Mouse (Mus musculus) heart, embryonic 10.5 days (tissue): ENCODE measurements around the gene Strip2. TPM values are rescaled to one million over a fixed set of nuclear protein-coding genes. Genes with fewer than 3 reads are reported as not detected.
A peak's percentile ranks its signal among the peaks of the same experiment; 100 is the strongest.

ENCODE experiments used
- DNase-seq: peaks from one replicate; pipeline ENCODE4 v3.0.0-alpha.2; 2017; ENCODE audit warnings: low spot score
- H3K27ac ChIP-seq: fragments of 300-500 bp; sonication (generic); 2 replicates; pipeline ENCODE4 v1.5.1; 2016; ENCODE audit warnings: mild to moderate bottlenecking
- H3K27me3 ChIP-seq: fragments of 300-500 bp; sonication (generic); 2 replicates; pipeline ENCODE4 v1.6.1; 2016; ENCODE audit warnings: mild to moderate bottlenecking; ENCODE audit not compliant: poor library complexity, insufficient read depth, severe bottlenecking
- H3K36me3 ChIP-seq: fragments of 300-500 bp; sonication (generic); 2 replicates; pipeline ENCODE4 v1.6.1; 2016; ENCODE audit warnings: mild to moderate bottlenecking, moderate library complexity
- H3K4me1 ChIP-seq: fragments of 300-500 bp; sonication (generic); 2 replicates; pipeline ENCODE4 v1.6.1; 2016; ENCODE audit warnings: mild to moderate bottlenecking
- H3K4me3 ChIP-seq: fragments of 300-500 bp; sonication (generic); 2 replicates; pipeline ENCODE4 v1.5.1; 2016; ENCODE audit warnings: mild to moderate bottlenecking, moderate library complexity
- H3K9me3 ChIP-seq: fragments of 300-500 bp; sonication (generic); 2 replicates; pipeline ENCODE4 v1.6.1; 2016; ENCODE audit warnings: mild to moderate bottlenecking, moderate library complexity
- WGBS: fragments of 180-500 bp; shearing (Covaris S2); methylation state at CpG from one replicate; pipeline ENCODE4 v1.1.7; 2016; 5-methylcytosine and 5-hydroxymethylcytosine counted together
- microRNA-seq: library from miRNA; unstranded; fragments of <30 nt; microRNA quantifications from one replicate; pipeline ENCODE4, GENCODE M21; 2017
- polyA plus RNA-seq: library from polyadenylated mRNA; unstranded; fragments of >200 nt; fragmentation: Nextera tagmentation; extraction: Ambion mirVana; gene quantifications from 2 replicates; pipeline ENCODE4 v1.2.1, GENCODE M21; 2016

Strip2 gene
- polyA plus RNA-seq, 1 experiment from 2014 or later, result 7.3 TPM

GRCm38 (mm10) chr6:29985058-29985498, 68.3 kb downstream of the Strip2 start:
- Histone ChIP-seq H3K9me3 (no peaks in the 10 kb centered on the region), H3K27ac (peak overlapping the region; percentile 82), H3K36me3 (no peaks in the 10 kb centered on the region), H3K27me3 (peaks cover 16% of the 10 kb centered on the region; the same call in 1 of the 2 replicates), H3K4me1 (no peaks in the 10 kb centered on the region), H3K4me3 (peak overlapping the region; percentile 67)
- DNase-seq, result peak; percentile 94
- WGBS, result under 1% methylated on average over 37 of the region's 37 CpGs

DNA sequence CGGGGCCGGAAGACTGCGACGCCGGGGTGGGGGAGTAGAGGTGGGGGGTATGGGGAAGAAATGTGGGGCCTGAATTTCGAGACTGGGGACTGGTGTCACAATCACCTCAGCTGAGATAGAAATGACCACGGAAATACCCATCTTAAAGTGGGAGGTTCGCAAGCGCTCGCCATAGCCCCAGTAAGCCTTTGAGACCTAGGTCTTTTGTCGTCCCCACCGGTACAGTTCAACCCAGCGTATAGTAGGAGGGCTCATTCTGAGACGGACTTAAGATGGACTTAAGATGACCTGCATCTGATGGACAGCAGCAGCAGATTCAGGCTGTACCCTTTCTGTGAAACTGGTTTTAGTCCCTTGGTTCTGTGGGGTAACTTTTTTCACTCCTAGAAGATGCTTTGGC, 68.7 kb downstream of the Strip2 start:
- Histone ChIP-seq H3K9me3 (no peaks in the 10 kb centered on the region), H3K4me1 (no peaks in the 10 kb centered on the region), H3K27ac (peak overlapping the region; percentile 82), H3K36me3 (no peaks in the 10 kb centered on the region), H3K27me3 (peaks cover 16% of the 10 kb centered on the region; the same call in 1 of the 2 replicates), H3K4me3 (peak overlapping the region; percentile 67)
- WGBS, result 1% methylated on average over 14 of the region's 14 CpGs
- no peak for DNase-seq

DNA sequence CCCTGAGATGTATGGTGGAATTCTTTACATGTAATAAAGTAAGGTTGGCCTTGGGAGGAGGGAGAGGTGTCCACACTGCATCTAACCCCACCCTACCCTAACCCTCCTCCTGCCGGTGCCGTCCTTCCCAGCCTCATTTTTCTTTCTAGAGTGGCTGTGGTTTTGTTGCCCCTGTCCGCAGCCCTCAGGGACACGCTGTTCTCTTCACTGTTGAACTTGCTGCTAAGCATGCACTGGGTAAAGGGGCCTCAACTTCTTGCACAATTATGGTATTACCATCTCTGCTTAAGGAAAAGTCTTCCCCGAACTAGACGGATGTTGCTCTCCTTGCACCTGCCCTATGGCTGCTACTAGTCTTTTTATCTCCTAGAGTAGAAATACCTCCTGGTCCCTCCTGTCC, 69.2 kb downstream of the Strip2 start:
- DNase-seq, result no peak
- Histone ChIP-seq H3K36me3 (no peaks in the 10 kb centered on the region), H3K4me1 (no peaks in the 10 kb centered on the region), H3K4me3 (peak overlapping the region; percentile 67), H3K27ac (no peak overlapping the region), H3K27me3 (peaks cover 16% of the 10 kb centered on the region; the same call in 1 of the 2 replicates), H3K9me3 (no peaks in the 10 kb centered on the region)
- WGBS, result 41% methylated on average over 6 of the region's 6 CpGs

GRCm38 (mm10) chr6:29987246-29987645, 70.4 kb downstream of the Strip2 start:
- Histone ChIP-seq H3K4me3 (no peak overlapping the region), H3K27ac (no peak overlapping the region), H3K4me1 (no peaks in the 10 kb centered on the region), H3K9me3 (no peaks in the 10 kb centered on the region), H3K27me3 (peaks cover 16% of the 10 kb centered on the region; the same call in 1 of the 2 replicates), H3K36me3 (no peaks in the 10 kb centered on the region)
- no peak for DNase-seq
- WGBS, result 49% methylated on average over 3 of the region's 3 CpGs

GRCm38 (mm10) chr6:29998140-29998539, 81.3 kb downstream of the Strip2 start:
- DNase-seq, result no peak
- Histone ChIP-seq H3K36me3 (no peaks in the 10 kb centered on the region), H3K9me3 (no peaks in the 10 kb centered on the region), H3K27me3 (0 out of 2 replicates have a peak, but pooled peaks cover 4% of the 10 kb centered on the region), H3K4me1 (peaks cover 12% of the 10 kb centered on the region), H3K27ac (no peak overlapping the region), H3K4me3 (no peak overlapping the region)
- 64% methylated on average over 9 of the region's 9 CpGs for WGBS

- H3K4me1 ChIP-seq, result peaks cover 12% of the 10 kb centered on the region
- H3K36me3 ChIP-seq, result no peaks in the 10 kb centered on the region
- no peaks in the 10 kb centered on the region for H3K9me3 ChIP-seq
- no peak overlapping the region for H3K27ac ChIP-seq
- 59% methylated on average over 4 of the region's 4 CpGs for WGBS
- H3K27me3 ChIP-seq, result 0 out of 2 replicates have a peak, but pooled peaks cover 4% of the 10 kb centered on the region
- H3K4me3 ChIP-seq, result no peak overlapping the region
- no peak for DNase-seq
These were observed 82.0 kb downstream of the Strip2 start for GRCm38 (mm10) chr6:29998771-29999170.

GRCm38 (mm10) chr6:30002628-30003027, 85.8 kb downstream of the Strip2 start:
- no peaks in the 10 kb centered on the region for H3K9me3 ChIP-seq
- no peak for DNase-seq
- no peak overlapping the region for H3K27ac ChIP-seq
- no peaks in the 10 kb centered on the region for H3K27me3 ChIP-seq
- no peaks in the 10 kb centered on the region for H3K36me3 ChIP-seq
- 75% methylated on average over 9 of the region's 9 CpGs for WGBS
- H3K4me3 ChIP-seq, result no peak overlapping the region
- H3K4me1 ChIP-seq, result peaks cover 3% of the 10 kb centered on the region; the same call in 1 of the 2 replicates

GRCm38 (mm10) chr6:30005851-30006250, 89.0 kb downstream of the Strip2 start:
- Histone ChIP-seq H3K9me3 (no peaks in the 10 kb centered on the region), H3K36me3 (no peaks in the 10 kb centered on the region), H3K27me3 (no peaks in the 10 kb centered on the region), H3K4me3 (no peak overlapping the region), H3K27ac (no peak overlapping the region), H3K4me1 (no peaks in the 10 kb centered on the region)
- WGBS, result 100% methylated on average over 1 of the region's 1 CpGs
- no peak for DNase-seq

GRCm38 (mm10) chr6:30009204-30009603, 92.4 kb downstream of the Strip2 start:
- no peaks in the 10 kb centered on the region for H3K27me3 ChIP-seq
- H3K4me1 ChIP-seq, result peaks cover 4% of the 10 kb centered on the region; the same call in 1 of the 2 replicates
- no peak overlapping the region for H3K4me3 ChIP-seq
- no peak overlapping the region for H3K27ac ChIP-seq
- H3K36me3 ChIP-seq, result no peaks in the 10 kb centered on the region
- no peak for DNase-seq
- no peaks in the 10 kb centered on the region for H3K9me3 ChIP-seq
- WGBS, result 82% methylated on average over 7 of the region's 7 CpGs

Small RNA genes lying within 50 kb of the gene (microRNA-seq; reads per million reads assigned to microRNA genes)
- gene Gm23049, result not detected

Other genes starting within 250 kb of the Strip2 start
- 16.0 and 17.2 TPM in 2 replicates for gene Tspan33, start 222.8 kb upstream of the Strip2 start, polyA plus RNA-seq
- 21.7 and 36.9 TPM in 2 replicates for gene Smo, start 181.5 kb upstream of the Strip2 start, polyA plus RNA-seq
- 9.7 and 13.5 TPM in 2 replicates for gene Ahcyl2, start 149.0 kb upstream of the Strip2 start, polyA plus RNA-seq
- 52.5 and 61.7 TPM in 2 replicates for gene Nrf1, start 131.0 kb downstream of the Strip2 start, polyA plus RNA-seq